Mouse (Mus musculus): ENCODE results near the gene Tlk1.
A peak's percentile ranks its signal among the peaks of the same experiment; 100 is the strongest.

Tlk1 gene

GRCm38 (mm10) chr2:70710236-70710635 lies 115.3 kb downstream of the Tlk1 start:
- no peak for DNase-seq (ENCODE audit: low read depth, low spot score)
- H3K27me3 ChIP-seq (ENCODE audit: control insufficient read depth, insufficient read depth, low read length, poor library complexity, severe bottlenecking), result no peaks in the 10 kb centered on the region
- peaks cover 13% of the 10 kb centered on the region; the same call in 1 of the 2 replicates for H3K36me3 ChIP-seq (ENCODE audit: control insufficient read depth, insufficient read depth, low read length, poor library complexity, severe bottlenecking)

- peaks cover 10% of the 10 kb centered on the region; the same call in 1 of the 2 replicates for H3K36me3 ChIP-seq (ENCODE audit: control insufficient read depth, insufficient read depth, low read length, poor library complexity, severe bottlenecking)
- H3K27me3 ChIP-seq (ENCODE audit: control insufficient read depth, insufficient read depth, low read length, poor library complexity, severe bottlenecking), result no peaks in the 10 kb centered on the region
- DNase-seq (ENCODE audit: low read depth, low spot score), result no peak
Measured at GRCm38 (mm10) chr2:70708986-70709730, 116.4 kb downstream of the Tlk1 start.

- no peak for DNase-seq (ENCODE audit: low read depth, low spot score)
- no peaks in the 10 kb centered on the region for H3K27me3 ChIP-seq (ENCODE audit: control insufficient read depth, insufficient read depth, low read length, poor library complexity, severe bottlenecking)
- no peaks in the 10 kb centered on the region for H3K36me3 ChIP-seq (ENCODE audit: control insufficient read depth, insufficient read depth, low read length, poor library complexity, severe bottlenecking)
Measured at GRCm38 (mm10) chr2:70702403-70702802, 123.1 kb downstream of the Tlk1 start.

GRCm38 (mm10) chr2:70701571-70701970 lies 124.0 kb downstream of the Tlk1 start:
- H3K27me3 ChIP-seq (ENCODE audit: control insufficient read depth, insufficient read depth, low read length, poor library complexity, severe bottlenecking), result no peaks in the 10 kb centered on the region
- DNase-seq (ENCODE audit: low read depth, low spot score), result no peak

GRCm38 (mm10) chr2:70700851-70701250 lies 124.7 kb downstream of the Tlk1 start:
- no peaks in the 10 kb centered on the region for H3K27me3 ChIP-seq (ENCODE audit: control insufficient read depth, insufficient read depth, low read length, poor library complexity, severe bottlenecking)
- H3K36me3 ChIP-seq (ENCODE audit: control insufficient read depth, insufficient read depth, low read length, poor library complexity, severe bottlenecking), result no peaks in the 10 kb centered on the region
- DNase-seq (ENCODE audit: low read depth, low spot score), result no peak

More at GRCm38 (mm10) chr2:70701571-70701970, 124.0 kb downstream of the Tlk1 start:
- H3K36me3 ChIP-seq (ENCODE audit: control insufficient read depth, insufficient read depth, low read length, poor library complexity, severe bottlenecking), result no peaks in the 10 kb centered on the region

- no peak for DNase-seq (ENCODE audit: low read depth, low spot score)
- Histone ChIP-seq H3K27me3 (ENCODE audit: control insufficient read depth, insufficient read depth, low read length, poor library complexity, severe bottlenecking) (no peaks in the 10 kb centered on the region), H3K36me3 (ENCODE audit: control insufficient read depth, insufficient read depth, low read length, poor library complexity, severe bottlenecking) (no peaks in the 10 kb centered on the region; the same call in 1 of the 2 replicates)
Measured at GRCm38 (mm10) chr2:70695712-70696111, 129.8 kb downstream of the Tlk1 start.

- Histone ChIP-seq H3K36me3 (ENCODE audit: control insufficient read depth, insufficient read depth, low read length, poor library complexity, severe bottlenecking) (peaks cover 9% of the 10 kb centered on the region), H3K27me3 (ENCODE audit: control insufficient read depth, insufficient read depth, low read length, poor library complexity, severe bottlenecking) (no peaks in the 10 kb centered on the region)
- no peak for DNase-seq (ENCODE audit: low read depth, low spot score)
Measured at GRCm38 (mm10) chr2:70690195-70690594, 135.3 kb downstream of the Tlk1 start.

GRCm38 (mm10) chr2:70688454-70689078 lies 137.0 kb downstream of the Tlk1 start:
- peaks cover 11% of the 10 kb centered on the region for H3K36me3 ChIP-seq (ENCODE audit: control insufficient read depth, insufficient read depth, low read length, poor library complexity, severe bottlenecking)
- no peaks in the 10 kb centered on the region for H3K27me3 ChIP-seq (ENCODE audit: control insufficient read depth, insufficient read depth, low read length, poor library complexity, severe bottlenecking)
- DNase-seq (ENCODE audit: low read depth, low spot score), result no peak

GRCm38 (mm10) chr2:70682324-70682723 lies 143.2 kb downstream of the Tlk1 start:
- Histone ChIP-seq H3K36me3 (ENCODE audit: control insufficient read depth, insufficient read depth, low read length, poor library complexity, severe bottlenecking) (peaks cover 18% of the 10 kb centered on the region), H3K27me3 (ENCODE audit: control insufficient read depth, insufficient read depth, low read length, poor library complexity, severe bottlenecking) (no peaks in the 10 kb centered on the region)
- no peak for DNase-seq (ENCODE audit: low read depth, low spot score)

GRCm38 (mm10) chr2:70673445-70674126 lies 151.9 kb downstream of the Tlk1 start:
- Histone ChIP-seq H3K36me3 (ENCODE audit: control insufficient read depth, insufficient read depth, low read length, poor library complexity, severe bottlenecking) (peaks cover 3% of the 10 kb centered on the region), H3K27me3 (ENCODE audit: control insufficient read depth, insufficient read depth, low read length, poor library complexity, severe bottlenecking) (no peaks in the 10 kb centered on the region)
- DNase-seq (ENCODE audit: low read depth, low spot score), result peak; percentile 56

GRCm38 (mm10) chr2:70672476-70672875 lies 153.1 kb downstream of the Tlk1 start:
- DNase-seq (ENCODE audit: low read depth, low spot score), result no peak
- H3K36me3 ChIP-seq (ENCODE audit: control insufficient read depth, insufficient read depth, low read length, poor library complexity, severe bottlenecking), result no peaks in the 10 kb centered on the region
- no peaks in the 10 kb centered on the region for H3K27me3 ChIP-seq (ENCODE audit: control insufficient read depth, insufficient read depth, low read length, poor library complexity, severe bottlenecking)

- DNase-seq (ENCODE audit: low read depth, low spot score), result no peak
- Histone ChIP-seq H3K36me3 (ENCODE audit: control insufficient read depth, insufficient read depth, low read length, poor library complexity, severe bottlenecking) (no peaks in the 10 kb centered on the region), H3K27me3 (ENCODE audit: control insufficient read depth, insufficient read depth, low read length, poor library complexity, severe bottlenecking) (no peaks in the 10 kb centered on the region)
Measured at GRCm38 (mm10) chr2:70669896-70670295, 155.6 kb downstream of the Tlk1 start.

GRCm38 (mm10) chr2:70669241-70669640 lies 156.3 kb downstream of the Tlk1 start:
- peak; percentile 40 for DNase-seq (ENCODE audit: low read depth, low spot score)

GRCm38 (mm10) chr2:70667016-70667415 lies 158.5 kb downstream of the Tlk1 start:
- no peak for DNase-seq (ENCODE audit: low read depth, low spot score)
- H3K36me3 ChIP-seq (ENCODE audit: control insufficient read depth, insufficient read depth, low read length, poor library complexity, severe bottlenecking), result no peaks in the 10 kb centered on the region
- no peaks in the 10 kb centered on the region for H3K27me3 ChIP-seq (ENCODE audit: control insufficient read depth, insufficient read depth, low read length, poor library complexity, severe bottlenecking)

More at GRCm38 (mm10) chr2:70669241-70669640, 156.3 kb downstream of the Tlk1 start:
- Histone ChIP-seq H3K27me3 (ENCODE audit: control insufficient read depth, insufficient read depth, low read length, poor library complexity, severe bottlenecking) (no peaks in the 10 kb centered on the region), H3K36me3 (ENCODE audit: control insufficient read depth, insufficient read depth, low read length, poor library complexity, severe bottlenecking) (no peaks in the 10 kb centered on the region)

GRCm38 (mm10) chr2:70663764-70664163 lies 161.8 kb downstream of the Tlk1 start:
- Histone ChIP-seq H3K27me3 (ENCODE audit: control insufficient read depth, insufficient read depth, low read length, poor library complexity, severe bottlenecking) (no peaks in the 10 kb centered on the region), H3K36me3 (ENCODE audit: control insufficient read depth, insufficient read depth, low read length, poor library complexity, severe bottlenecking) (no peaks in the 10 kb centered on the region)
- peak; percentile 70 for DNase-seq (ENCODE audit: low read depth, low spot score)
